Mouse (Mus musculus) heart, postnatal 36 days (tissue): ENCODE data around the gene Gja8. TPM values are rescaled to one million over a fixed set of nuclear protein-coding genes. Genes with fewer than 3 reads are reported as not detected.

Source experiments
- DNase-seq, 2 experiments: peaks; one replicate each; pipeline ENCODE4 v3.0.0; 2021 to 2022
- intact Hi-C: fragments of 180-260 bp; cut with DNase I; formaldehyde crosslinking; loops from one replicate; pipeline ENCODE4 v1.15.1; 2025
- total RNA-seq, 2 experiments: library from RNA; stranded (reverse); gene quantifications; 2 replicates each; pipeline ENCODE4 v1.2.3; 2021

Gja8 gene
- not detected for total RNA-seq

GRCm38 (mm10) chr3:96925920-96926319 is at the start of gene Gja8:
TSS of gene Gja8 (minus strand) at chr3:96926020.
- DNase-seq = no peak
- intact Hi-C loops = no loop called here

- intact Hi-C loops = no loop called here
- DNase-seq = no peak
Observed at GRCm38 (mm10) chr3:96974467-96974866, 48.6 kb upstream of the Gja8 start.

DNA sequence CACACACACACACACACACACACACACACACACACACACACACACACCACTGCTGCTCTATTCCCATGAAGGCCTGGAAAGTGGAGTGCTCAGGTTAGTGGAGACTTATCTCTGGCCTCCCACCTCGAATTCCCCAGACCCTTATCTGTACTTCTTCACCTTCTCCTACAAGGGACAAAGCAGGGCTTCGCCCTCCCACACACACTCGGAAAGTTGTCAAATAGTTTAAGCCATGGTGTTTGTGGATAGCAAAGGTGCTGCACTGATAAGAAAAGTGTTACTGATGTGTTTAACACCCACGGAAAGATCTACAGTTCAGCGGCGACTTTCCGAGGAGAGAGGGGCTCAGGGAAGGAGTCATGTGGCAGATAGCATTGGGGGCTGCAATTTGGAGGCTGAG is 45.2 kb upstream of the Gja8 start:
- DNase-seq = no peak
- intact Hi-C loops = no loop called here

DNA sequence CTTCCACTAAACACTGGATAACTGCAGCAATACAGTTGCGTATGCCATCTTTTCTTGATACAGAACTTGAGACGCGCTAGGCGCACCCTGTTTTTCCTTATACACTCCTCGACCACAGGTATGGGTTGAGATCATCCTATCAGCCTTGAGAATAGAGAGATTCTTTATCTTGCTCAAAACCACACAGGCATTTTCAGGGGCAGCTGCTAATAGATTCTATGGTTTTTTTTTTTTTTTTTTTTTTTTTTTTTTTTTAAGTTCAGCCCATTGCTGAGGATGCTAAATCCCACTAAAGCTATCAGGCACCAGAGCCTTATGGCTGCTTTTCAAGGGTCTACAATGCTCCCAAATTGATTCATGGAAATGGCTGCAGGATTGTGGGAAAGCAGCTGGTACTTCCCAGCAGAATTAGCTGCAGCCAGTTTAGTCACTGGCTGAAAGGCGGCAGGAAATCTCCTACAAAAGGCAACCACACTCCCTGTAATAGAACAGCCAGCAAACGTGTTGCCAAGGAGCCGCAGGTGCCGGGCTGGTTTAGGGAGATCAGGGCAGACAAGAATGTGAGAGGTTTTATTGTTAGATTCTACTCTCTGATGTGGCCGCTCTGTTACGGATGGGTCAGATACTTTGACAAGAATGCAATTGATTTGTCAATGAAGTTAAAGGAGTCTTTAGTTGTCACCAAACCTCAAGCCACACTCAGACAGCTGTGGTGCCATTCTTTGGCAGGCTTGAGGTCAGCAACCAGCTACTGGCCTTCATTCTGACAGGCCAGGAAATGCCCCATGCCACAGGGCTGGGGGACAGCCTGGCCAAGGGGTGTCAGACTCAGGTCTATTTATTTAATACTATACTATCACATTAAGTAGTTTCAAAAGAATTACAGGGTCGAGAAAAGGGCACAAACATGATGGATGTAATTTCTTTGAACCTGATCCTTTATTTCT is 37.5 kb upstream of the Gja8 start:
- intact Hi-C loops = no loop called here

DNA sequence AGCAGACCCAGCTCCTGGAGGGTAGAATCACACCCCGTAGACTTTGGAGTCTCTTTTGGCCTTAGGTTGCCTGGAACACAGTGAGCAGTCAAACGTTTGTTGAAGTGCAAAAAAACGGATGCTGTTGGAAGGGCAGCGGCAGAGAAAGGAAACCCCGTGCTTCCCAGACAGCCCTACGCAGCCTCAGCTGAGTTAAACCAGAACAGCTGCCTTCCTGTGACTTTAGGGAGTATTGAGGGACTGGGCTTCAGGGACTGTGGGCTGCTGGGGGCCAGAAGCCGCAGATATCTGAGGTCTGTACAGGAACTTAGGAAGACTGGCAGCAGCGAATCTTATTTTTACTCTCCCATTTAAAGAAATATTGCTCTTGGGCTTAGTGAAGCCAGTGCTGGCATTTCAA is 34.8 kb upstream of the Gja8 start:
- intact Hi-C loops = no loop called here
- no peak for DNase-seq

More for the DNA sequence above, 37.5 kb upstream of the Gja8 start:
- DNase-seq = no peak

- DNase-seq = no peak
- intact Hi-C loops = no loop called here
Observed at GRCm38 (mm10) chr3:96953489-96954233, 27.8 kb upstream of the Gja8 start.

DNA sequence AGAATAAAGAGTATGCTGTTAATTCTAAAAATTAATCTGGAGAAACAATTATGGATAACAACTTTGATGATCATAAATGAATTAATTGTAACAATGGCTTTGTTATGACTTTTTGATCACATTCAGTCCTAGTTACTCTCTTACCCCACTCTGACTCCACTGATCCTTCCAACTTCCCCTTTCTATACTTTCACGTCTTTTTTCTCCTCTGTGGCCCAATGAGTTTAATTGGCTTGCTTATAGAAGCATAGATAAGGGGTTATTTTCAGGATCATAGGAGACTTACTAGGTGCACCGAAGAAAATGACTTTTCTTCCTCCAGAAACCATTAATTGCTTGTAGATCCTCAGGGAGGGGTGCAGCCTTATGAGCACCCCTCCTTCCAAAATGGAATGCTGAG is 16.9 kb upstream of the Gja8 start:
- intact Hi-C loops = no loop called here
- no peak for DNase-seq

DNA sequence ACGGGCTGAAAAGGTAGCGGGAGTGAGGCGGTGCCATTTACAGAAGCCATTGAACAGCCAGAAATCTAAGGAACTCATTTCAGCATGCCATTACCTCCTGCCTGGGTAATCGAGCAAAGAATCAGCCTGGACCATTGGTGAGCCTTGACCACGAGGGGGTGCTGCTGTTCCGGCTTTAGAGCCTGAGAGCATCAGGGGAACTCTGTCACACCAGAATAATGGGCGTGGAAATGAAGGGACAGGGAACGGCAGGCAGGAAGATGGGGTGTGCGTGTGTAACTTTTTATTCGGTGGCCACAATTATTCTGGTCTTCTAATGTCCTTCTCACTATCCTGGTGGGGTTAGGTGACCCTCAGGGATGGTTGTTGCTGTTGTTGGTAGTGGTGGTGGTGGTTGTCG is 12.9 kb upstream of the Gja8 start:
- intact Hi-C loops = loop anchor here (1.0 to 5.0 kb wide), 4 partner anchors 94 to 1469 kb away; no protein-coding TSS in a partner anchor
- DNase-seq = peak; percentile 80 to 86

- intact Hi-C loops = loop anchor here (1.0 to 5.0 kb wide), 4 partner anchors 95 to 1470 kb away; no protein-coding TSS in a partner anchor
- DNase-seq = no peak
Observed at GRCm38 (mm10) chr3:96937606-96938005, 11.8 kb upstream of the Gja8 start.

DNA sequence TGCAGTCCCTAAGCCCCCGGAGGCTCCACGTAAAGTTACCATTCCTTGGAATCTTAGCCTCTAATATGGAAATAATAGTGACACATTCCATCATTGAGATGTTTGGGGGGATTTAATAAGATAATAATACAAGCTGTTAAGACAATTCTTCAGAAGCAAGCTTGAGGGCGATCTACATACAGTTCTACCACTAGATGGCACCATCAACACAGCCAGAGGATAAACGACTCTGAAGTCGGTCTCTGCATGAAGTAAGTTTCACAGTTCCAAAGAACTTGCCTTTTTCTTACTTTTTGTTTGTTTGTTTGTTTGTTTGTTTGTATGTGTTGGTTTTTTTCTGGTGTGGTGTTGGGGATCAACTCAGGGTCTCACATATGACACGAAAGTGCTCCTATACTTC is 10.4 kb upstream of the Gja8 start:
- peak in 1 of 2 experiments; percentile 5 for DNase-seq
- intact Hi-C loops = loop anchor here (1.0 to 5.0 kb wide), 2 partner anchors 249 to 1471 kb away; no protein-coding TSS in a partner anchor

- no peak for DNase-seq
- intact Hi-C loops = no loop called here
Observed at GRCm38 (mm10) chr3:96931261-96931681, 5.5 kb upstream of the Gja8 start.

GRCm38 (mm10) chr3:96924631-96925030 is 1.2 kb downstream of the Gja8 start:
- DNase-seq = no peak
- intact Hi-C loops = no loop called here

DNA sequence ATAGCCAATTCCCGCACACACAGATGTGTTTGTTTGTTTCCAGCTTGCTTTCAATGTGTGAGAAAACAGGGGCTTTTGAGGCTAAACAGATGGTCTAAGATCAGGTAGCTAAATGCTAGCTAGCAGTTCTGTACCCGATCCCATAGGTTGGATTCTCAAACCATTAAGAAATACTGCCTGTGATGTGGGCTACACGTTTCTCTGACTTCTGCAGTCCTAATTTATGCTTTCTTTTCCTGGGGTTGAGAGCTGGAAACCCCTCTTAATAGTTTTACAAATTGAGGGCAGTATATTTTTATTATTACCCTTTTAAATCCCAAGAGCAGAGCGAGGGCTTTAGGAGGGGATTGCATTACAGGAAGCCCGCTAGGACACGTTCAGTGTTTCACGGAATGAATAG is 4.8 kb downstream of the Gja8 start:
- DNase-seq = no peak
- intact Hi-C loops = no loop called here

DNA sequence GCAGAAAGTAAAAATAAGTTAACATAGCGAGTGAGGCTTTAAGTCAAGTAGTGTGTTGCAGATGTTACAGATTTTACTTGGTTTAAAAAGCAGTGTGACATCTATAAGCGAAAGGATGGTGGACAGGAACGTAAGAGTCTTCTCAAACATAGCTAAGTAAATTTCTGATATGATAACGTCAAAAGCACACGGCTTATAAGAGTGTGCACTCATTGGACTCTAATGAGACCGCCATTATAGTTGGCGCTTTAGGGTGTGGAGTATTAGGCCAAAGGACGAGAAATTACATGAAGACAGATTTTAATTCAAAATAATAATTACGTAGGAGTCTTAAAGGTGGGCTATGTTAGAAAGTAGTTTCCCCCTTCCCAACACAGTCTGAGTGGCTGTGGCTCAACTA is 20.2 kb downstream of the Gja8 start:
- intact Hi-C loops = no loop called here
- DNase-seq = no peak

DNA sequence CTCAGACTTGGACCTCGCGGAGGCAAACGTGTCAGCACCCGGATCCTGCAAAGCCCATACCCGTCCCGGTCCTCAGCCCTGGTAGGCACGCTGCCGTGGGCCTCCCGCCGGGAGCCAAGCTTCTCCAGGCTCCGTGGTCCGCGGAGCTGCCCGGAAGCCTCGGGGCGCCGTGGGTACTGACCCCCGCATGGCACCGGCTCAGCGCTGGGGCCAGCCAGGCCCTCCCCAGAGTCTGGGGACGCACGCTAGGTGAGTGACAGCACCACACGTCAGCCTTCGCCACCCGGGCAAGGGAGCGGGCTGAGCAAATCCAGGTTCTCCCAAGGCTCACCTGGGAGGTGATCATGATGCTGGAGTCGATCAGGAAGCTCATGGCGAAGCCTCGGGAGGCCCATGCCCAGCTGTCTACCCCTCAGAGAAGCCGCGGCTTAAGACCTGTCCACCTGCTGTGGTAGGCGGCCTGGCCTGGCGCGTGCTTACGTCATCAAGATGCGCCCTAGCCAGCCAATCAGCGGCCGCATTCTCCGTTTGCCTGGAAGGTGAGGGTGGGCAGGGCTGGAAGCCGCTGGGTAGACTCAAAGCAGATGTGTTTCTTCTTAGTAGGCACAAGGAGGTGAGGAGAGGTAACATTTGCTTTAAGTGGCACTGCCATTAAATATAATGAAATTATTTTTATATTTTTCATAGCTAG is 20.8 kb downstream of the Gja8 start, which contains the start of gene Gpr89:
Gene Gpr89, minus strand, starts transcription at position 496 of the 691 bp plus-strand sequence.
- intact Hi-C loops = loop anchor here (5.0 kb wide), 1 partner anchor 163 kb away; no protein-coding TSS in a partner anchor
- peak; percentile 88 to 92 for DNase-seq

DNA sequence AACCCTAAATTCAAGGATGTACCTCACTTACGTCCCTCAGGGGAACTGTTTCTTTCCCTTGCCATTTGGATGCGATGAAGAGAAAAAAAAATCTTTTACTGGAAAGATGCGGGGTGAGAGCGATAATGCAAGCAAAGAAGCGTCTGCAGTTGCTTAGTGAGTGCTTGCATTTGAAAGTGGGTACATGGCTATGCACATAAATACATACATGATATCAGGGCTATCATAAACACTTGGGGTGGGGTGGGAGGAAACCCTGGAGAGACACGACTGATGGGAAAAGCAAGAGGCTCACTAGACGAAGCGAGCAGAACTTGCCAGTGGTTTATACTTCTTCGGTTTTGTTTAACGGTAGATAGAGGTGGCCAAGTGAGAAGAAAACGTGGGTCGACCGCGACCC is 21.4 kb downstream of the Gja8 start, which contains the start of gene Gja5:
Gene Gja5, plus strand, starts transcription at position 301 of the 400 bp plus-strand sequence.
- no peak for DNase-seq
- intact Hi-C loops = loop anchor here (5.0 kb wide), 1 partner anchor 162 kb away; no protein-coding TSS in a partner anchor

- intact Hi-C loops = loop anchor here (5.0 kb wide), 1 partner anchor 160 kb away; no protein-coding TSS in a partner anchor
- DNase-seq = no peak
Observed at GRCm38 (mm10) chr3:96902336-96902999, 23.4 kb downstream of the Gja8 start.

DNA sequence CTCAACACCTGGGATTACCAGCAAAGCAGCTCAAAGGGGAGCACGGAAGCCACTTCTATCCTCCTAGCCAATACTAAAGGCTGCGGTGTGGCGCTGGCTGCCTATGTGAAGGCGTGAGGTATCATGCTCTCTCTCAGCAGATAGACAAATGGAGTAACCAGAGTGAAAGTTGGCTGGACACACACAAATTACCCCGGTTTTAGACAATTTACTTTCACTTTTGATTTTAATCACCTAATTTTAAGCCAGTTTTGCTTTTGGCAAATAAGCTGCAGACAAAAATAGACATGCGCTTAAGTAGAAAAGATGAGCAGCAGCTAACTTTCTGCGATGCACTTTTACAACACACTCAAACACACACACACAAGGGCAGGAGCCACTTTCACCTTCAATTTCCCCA is 42.1 kb downstream of the Gja8 start:
- intact Hi-C loops = no loop called here
- DNase-seq = no peak

- intact Hi-C loops = no loop called here
- DNase-seq = no peak
Observed at GRCm38 (mm10) chr3:96882061-96882849, 43.6 kb downstream of the Gja8 start.
